In genomic region chr6:88855636-88856035, GRCm38 (mm10) we compare ENCODE assay signal across 8 mouse cellular contexts. TPM values are rescaled to one million over a fixed set of nuclear protein-coding genes. Genes with fewer than 3 reads are reported as not detected.
DNase-seq lines count a peak whose midpoint lies in the region; ATAC-seq lines count a peak whose summit lies in the region.

No protein-coding gene starts in this region.

- 0 out of 2 replicates have a peak, but pooled peaks cover 3% of the 10 kb centered on the region for H3K4me1 ChIP-seq in hindbrain, embryonic 10.5 days (replicated peaks)
- H3K4me1 ChIP-seq in limb, embryonic 13.5 days, result no peaks in the 10 kb centered on the region
- H3K4me1 ChIP-seq in midbrain, embryonic 14.5 days (ENCODE audit: control insufficient read depth, insufficient read depth, low read length), result no peaks in the 10 kb centered on the region

- ATAC-seq in common myeloid progenitor, adult 5-6 weeks (replicated peaks; ENCODE audit: low read depth, poor library complexity, severe bottlenecking), result peak; percentile 66
- ATAC-seq in limb, embryonic 13.5 days (ENCODE audit: low FRiP score, low read depth), result 0 out of 2 replicates have a peak, but pooled peaks have one; percentile 26
- no peak for ATAC-seq in midbrain, embryonic 14.5 days (ENCODE audit: low FRiP score, low TSS enrichment)

- DNase-seq in layer of hippocampus, adult 9-11 months, result peak; percentile 56
- no peak for DNase-seq in layer of hippocampus, postnatal 36 days
- peak; percentile 56 for DNase-seq in MEL-GATA-1-ER (ENCODE audit: extremely low read depth, low read depth)
- DNase-seq in hindbrain, embryonic 10.5 days (ENCODE audit: low spot score), result peak; percentile 39
- DNase-seq in midbrain, embryonic 14.5 days, result peak; percentile 88
- peak; percentile 50 for DNase-seq in thymus, postnatal 25 days

- H3K36me3 ChIP-seq in hindbrain, embryonic 10.5 days, result peaks cover 63% of the 10 kb centered on the region
- H3K36me3 ChIP-seq in limb, embryonic 13.5 days, result peaks cover 21% of the 10 kb centered on the region
- peaks cover 80% of the 10 kb centered on the region for H3K36me3 ChIP-seq in midbrain, embryonic 14.5 days (ENCODE audit: control insufficient read depth, insufficient read depth, low read length)

- WGBS in hindbrain, embryonic 10.5 days, result 19% methylated on average over 5 of the region's 5 CpGs
- WGBS in limb, embryonic 13.5 days, result 28% methylated on average over 5 of the region's 5 CpGs
- WGBS in midbrain, embryonic 14.5 days, result 25% methylated on average over 5 of the region's 5 CpGs

- H3K4me2 ChIP-seq in limb, embryonic 13.5 days (replicated peaks), result no peak overlapping the region
- H3K4me2 ChIP-seq in midbrain, embryonic 14.5 days (ENCODE audit: low read length), result no peak overlapping the region

- no peaks in the 10 kb centered on the region for H3K9me3 ChIP-seq in hindbrain, embryonic 10.5 days
- H3K9me3 ChIP-seq in limb, embryonic 13.5 days, result peaks cover 3% of the 10 kb centered on the region; the same call in 1 of the 2 replicates
- no peaks in the 10 kb centered on the region for H3K9me3 ChIP-seq in midbrain, embryonic 14.5 days (ENCODE audit: control insufficient read depth, low read length)

- H3K9ac ChIP-seq in limb, embryonic 13.5 days, result no peak overlapping the region
- H3K9ac ChIP-seq in midbrain, embryonic 14.5 days (replicated peaks; ENCODE audit: low read length), result no peak overlapping the region

- H3K27ac ChIP-seq in hindbrain, embryonic 10.5 days, result no peak overlapping the region
- no peak overlapping the region for H3K27ac ChIP-seq in limb, embryonic 13.5 days
- no peak overlapping the region for H3K27ac ChIP-seq in midbrain, embryonic 14.5 days (replicated peaks; ENCODE audit: low read depth, low read length)

- H3K4me3 ChIP-seq in hindbrain, embryonic 10.5 days, result no peak overlapping the region
- H3K4me3 ChIP-seq in limb, embryonic 13.5 days, result no peak overlapping the region
- no peak overlapping the region for H3K4me3 ChIP-seq in midbrain, embryonic 14.5 days (replicated peaks; ENCODE audit: low read depth, low read length)

- H3K27me3 ChIP-seq in hindbrain, embryonic 10.5 days (ENCODE audit: insufficient read depth, poor library complexity, severe bottlenecking), result no peaks in the 10 kb centered on the region
- no peaks in the 10 kb centered on the region for H3K27me3 ChIP-seq in limb, embryonic 13.5 days
- no peaks in the 10 kb centered on the region for H3K27me3 ChIP-seq in midbrain, embryonic 14.5 days (ENCODE audit: control insufficient read depth, insufficient read depth, low read length)

RNA-seq across cellular contexts. Expression of gene Abtb1, which starts 13.9 kb away (rescaled TPM):
- total RNA-seq in layer of hippocampus, postnatal 36 days (2021), result 10 to 100 TPM; 29.7 to 30.6 TPM
- 20.7 and 46.4 TPM in 2 replicates for total RNA-seq in common myeloid progenitor, adult 5-6 weeks (2017)
- 27.2 and 27.5 TPM in 2 replicates for polyA plus RNA-seq in hindbrain, embryonic 10.5 days (2016; fragmentation: Nextera tagmentation; extraction: Ambion mirVana)
- polyA plus RNA-seq in limb, embryonic 13.5 days (2015; fragmentation: Nextera tagmentation; extraction: Ambion mirVana), result 28.0 and 30.2 TPM in 2 replicates
- polyA plus RNA-seq in midbrain, embryonic 14.5 days (2014; fragmentation: Nextera tagmentation; extraction: Ambion mirVana), result 30.1 and 41.7 TPM in 2 replicates

RNA-seq across cellular contexts. Expression of gene Podxl2, which starts 19.2 kb away (rescaled TPM):
- total RNA-seq in layer of hippocampus, postnatal 36 days (2021), result 100 to 1,000 TPM; 159 to 169 TPM
- total RNA-seq in common myeloid progenitor, adult 5-6 weeks (2017), result 0.55 TPM in 1 of 2 replicates, not detected in the other
- 81.1 and 182 TPM in 2 replicates for polyA plus RNA-seq in hindbrain, embryonic 10.5 days (2016; fragmentation: Nextera tagmentation; extraction: Ambion mirVana)
- 108 and 114 TPM in 2 replicates for polyA plus RNA-seq in limb, embryonic 13.5 days (2015; fragmentation: Nextera tagmentation; extraction: Ambion mirVana)
- 525 and 630 TPM in 2 replicates for polyA plus RNA-seq in midbrain, embryonic 14.5 days (2014; fragmentation: Nextera tagmentation; extraction: Ambion mirVana)

RNA-seq across cellular contexts. Expression of gene Mcm2, which starts 42.9 kb away (rescaled TPM):
- total RNA-seq in layer of hippocampus, postnatal 36 days (2021), result 1 to 10 TPM; 4.5 to 5.1 TPM
- total RNA-seq in common myeloid progenitor, adult 5-6 weeks (2017), result 188 TPM in 2 replicates
- polyA plus RNA-seq in hindbrain, embryonic 10.5 days (2016; fragmentation: Nextera tagmentation; extraction: Ambion mirVana), result 222 and 292 TPM in 2 replicates
- 144 and 146 TPM in 2 replicates for polyA plus RNA-seq in limb, embryonic 13.5 days (2015; fragmentation: Nextera tagmentation; extraction: Ambion mirVana)
- polyA plus RNA-seq in midbrain, embryonic 14.5 days (2014; fragmentation: Nextera tagmentation; extraction: Ambion mirVana), result 22.2 and 39.0 TPM in 2 replicates

RNA-seq across cellular contexts. Expression of gene Tpra1, which starts 46.4 kb away (rescaled TPM):
- total RNA-seq in layer of hippocampus, postnatal 36 days (2021), result 10 to 100 TPM; 45.8 to 48.5 TPM
- total RNA-seq in common myeloid progenitor, adult 5-6 weeks (2017), result 27.9 and 32.5 TPM in 2 replicates
- 60.5 and 62.3 TPM in 2 replicates for polyA plus RNA-seq in hindbrain, embryonic 10.5 days (2016; fragmentation: Nextera tagmentation; extraction: Ambion mirVana)
- 89.5 and 89.6 TPM in 2 replicates for polyA plus RNA-seq in limb, embryonic 13.5 days (2015; fragmentation: Nextera tagmentation; extraction: Ambion mirVana)
- polyA plus RNA-seq in midbrain, embryonic 14.5 days (2014; fragmentation: Nextera tagmentation; extraction: Ambion mirVana), result 50.0 and 77.0 TPM in 2 replicates

Comparison
In these comparisons a context has a peak if more than half of its experiments do, and no peak if none do; other contexts are left out.
1. DNase-seq: peak in layer of hippocampus, adult 9-11 months (single experiment), MEL-GATA-1-ER (single experiment), hindbrain, embryonic 10.5 days (single experiment), midbrain, embryonic 14.5 days (single experiment) and thymus, postnatal 25 days (single experiment); none in layer of hippocampus, postnatal 36 days (0 of 2).